Mouse (Mus musculus): Measurements from ENCODE around the gene Psen2. TPM values are rescaled to one million over a fixed set of nuclear protein-coding genes. Genes with fewer than 3 reads are reported as not detected.

The Psen2 gene
- polyA plus RNA-seq, 1 experiment from 2014 or later = 20.7 TPM

- WGBS = 74% methylated on average over 8 of the region's 8 CpGs
- Histone ChIP-seq H3K27ac (ENCODE audit: low read length) (no peak overlapping the region), H3K9me3 (replicated peaks; ENCODE audit: control insufficient read depth, low read length) (no peaks in the 10 kb centered on the region), H3K4me3 (replicated peaks; ENCODE audit: low read length) (no peak overlapping the region), H3K36me3 (ENCODE audit: control insufficient read depth, insufficient read depth, low read length) (no peaks in the 10 kb centered on the region), H3K9ac (ENCODE audit: low read length) (no peak overlapping the region), H3K4me2 (ENCODE audit: low read depth, low read length) (no peak overlapping the region), H3K27me3 (ENCODE audit: control insufficient read depth, insufficient read depth, low read length) (no peaks in the 10 kb centered on the region), H3K4me1 (ENCODE audit: control insufficient read depth, insufficient read depth, low read length) (peaks cover 9% of the 10 kb centered on the region)
- no peak for ATAC-seq (ENCODE audit: insufficient read depth, low FRiP score)
These were observed 69.8 kb downstream of the Psen2 start for GRCm38 (mm10) chr1:180193391-180193935.

GRCm38 (mm10) chr1:180192866-180193265, 70.4 kb downstream of the Psen2 start:
- Histone ChIP-seq H3K4me2 (ENCODE audit: low read depth, low read length) (no peak overlapping the region), H3K27ac (ENCODE audit: low read length) (no peak overlapping the region), H3K9ac (ENCODE audit: low read length) (no peak overlapping the region), H3K36me3 (ENCODE audit: control insufficient read depth, insufficient read depth, low read length) (no peaks in the 10 kb centered on the region), H3K9me3 (replicated peaks; ENCODE audit: control insufficient read depth, low read length) (no peaks in the 10 kb centered on the region), H3K4me3 (replicated peaks; ENCODE audit: low read length) (no peak overlapping the region), H3K27me3 (ENCODE audit: control insufficient read depth, insufficient read depth, low read length) (no peaks in the 10 kb centered on the region), H3K4me1 (ENCODE audit: control insufficient read depth, insufficient read depth, low read length) (peaks cover 9% of the 10 kb centered on the region)
- WGBS = 49% methylated on average over 4 of the region's 4 CpGs
- ATAC-seq (ENCODE audit: insufficient read depth, low FRiP score) = no peak

GRCm38 (mm10) chr1:180191651-180192220, 71.5 kb downstream of the Psen2 start:
- ATAC-seq (ENCODE audit: insufficient read depth, low FRiP score) = no peak
- H3K4me1 ChIP-seq (ENCODE audit: control insufficient read depth, insufficient read depth, low read length) = peaks cover 9% of the 10 kb centered on the region

GRCm38 (mm10) chr1:180191112-180191511, 72.1 kb downstream of the Psen2 start:
- H3K9ac ChIP-seq (ENCODE audit: low read length) = no peak overlapping the region
- no peaks in the 10 kb centered on the region for H3K9me3 ChIP-seq (replicated peaks; ENCODE audit: control insufficient read depth, low read length)
- H3K4me3 ChIP-seq (replicated peaks; ENCODE audit: low read length) = no peak overlapping the region
- no peaks in the 10 kb centered on the region for H3K36me3 ChIP-seq (ENCODE audit: control insufficient read depth, insufficient read depth, low read length)
- WGBS = 73% methylated on average over 8 of the region's 8 CpGs
- H3K27me3 ChIP-seq (ENCODE audit: control insufficient read depth, insufficient read depth, low read length) = no peaks in the 10 kb centered on the region
- no peak overlapping the region for H3K27ac ChIP-seq (ENCODE audit: low read length)
- peaks cover 4% of the 10 kb centered on the region; the same call in 1 of the 2 replicates for H3K4me1 ChIP-seq (ENCODE audit: control insufficient read depth, insufficient read depth, low read length)
- H3K4me2 ChIP-seq (ENCODE audit: low read depth, low read length) = no peak overlapping the region
- ATAC-seq (ENCODE audit: insufficient read depth, low FRiP score) = no peak

More at GRCm38 (mm10) chr1:180191651-180192220, 71.5 kb downstream of the Psen2 start:
- Histone ChIP-seq H3K9ac (ENCODE audit: low read length) (no peak overlapping the region), H3K9me3 (replicated peaks; ENCODE audit: control insufficient read depth, low read length) (no peaks in the 10 kb centered on the region), H3K4me3 (replicated peaks; ENCODE audit: low read length) (no peak overlapping the region), H3K27ac (ENCODE audit: low read length) (no peak overlapping the region), H3K27me3 (ENCODE audit: control insufficient read depth, insufficient read depth, low read length) (no peaks in the 10 kb centered on the region), H3K4me2 (ENCODE audit: low read depth, low read length) (no peak overlapping the region), H3K36me3 (ENCODE audit: control insufficient read depth, insufficient read depth, low read length) (no peaks in the 10 kb centered on the region)
- WGBS = 67% methylated on average over 7 of the region's 7 CpGs

GRCm38 (mm10) chr1:180188951-180189350, 74.3 kb downstream of the Psen2 start:
- H3K4me2 ChIP-seq (ENCODE audit: low read depth, low read length) = no peak overlapping the region
- no peaks in the 10 kb centered on the region for H3K27me3 ChIP-seq (ENCODE audit: control insufficient read depth, insufficient read depth, low read length)
- peaks cover 7% of the 10 kb centered on the region; the same call in 1 of the 2 replicates for H3K4me1 ChIP-seq (ENCODE audit: control insufficient read depth, insufficient read depth, low read length)
- H3K9ac ChIP-seq (ENCODE audit: low read length) = no peak overlapping the region
- WGBS = 78% methylated on average over 4 of the region's 4 CpGs
- H3K4me3 ChIP-seq (replicated peaks; ENCODE audit: low read length) = no peak overlapping the region
- ATAC-seq (ENCODE audit: insufficient read depth, low FRiP score) = no peak
- no peaks in the 10 kb centered on the region for H3K36me3 ChIP-seq (ENCODE audit: control insufficient read depth, insufficient read depth, low read length)
- H3K9me3 ChIP-seq (replicated peaks; ENCODE audit: control insufficient read depth, low read length) = no peaks in the 10 kb centered on the region
- no peak overlapping the region for H3K27ac ChIP-seq (ENCODE audit: low read length)

GRCm38 (mm10) chr1:180186371-180186770, 76.9 kb downstream of the Psen2 start:
- H3K4me2 ChIP-seq (ENCODE audit: low read depth, low read length) = no peak overlapping the region
- H3K9me3 ChIP-seq (replicated peaks; ENCODE audit: control insufficient read depth, low read length) = no peaks in the 10 kb centered on the region
- H3K36me3 ChIP-seq (ENCODE audit: control insufficient read depth, insufficient read depth, low read length) = no peaks in the 10 kb centered on the region
- peaks cover 12% of the 10 kb centered on the region; the same call in 1 of the 2 replicates for H3K4me1 ChIP-seq (ENCODE audit: control insufficient read depth, insufficient read depth, low read length)
- WGBS = 67% methylated on average over 3 of the region's 3 CpGs
- no peaks in the 10 kb centered on the region for H3K27me3 ChIP-seq (ENCODE audit: control insufficient read depth, insufficient read depth, low read length)
- peak overlapping the region; percentile 2; the same call in 1 of the 2 replicates for H3K9ac ChIP-seq (ENCODE audit: low read length)
- H3K4me3 ChIP-seq (replicated peaks; ENCODE audit: low read length) = no peak overlapping the region
- no peak overlapping the region for H3K27ac ChIP-seq (ENCODE audit: low read length)
- no peak for ATAC-seq (ENCODE audit: insufficient read depth, low FRiP score)

- Histone ChIP-seq H3K27ac (ENCODE audit: low read length) (no peak overlapping the region), H3K9ac (ENCODE audit: low read length) (no peak overlapping the region)
- no peak for ATAC-seq (ENCODE audit: insufficient read depth, low FRiP score)
These were observed 77.4 kb downstream of the Psen2 start for GRCm38 (mm10) chr1:180185877-180186276.

GRCm38 (mm10) chr1:180184768-180185167, 78.5 kb downstream of the Psen2 start:
- H3K27ac ChIP-seq (ENCODE audit: low read length) = peak overlapping the region; percentile 46
- H3K27me3 ChIP-seq (ENCODE audit: control insufficient read depth, insufficient read depth, low read length) = no peaks in the 10 kb centered on the region
- H3K9ac ChIP-seq (ENCODE audit: low read length) = no peak overlapping the region
- H3K4me2 ChIP-seq (ENCODE audit: low read depth, low read length) = no peak overlapping the region
- no peaks in the 10 kb centered on the region for H3K9me3 ChIP-seq (replicated peaks; ENCODE audit: control insufficient read depth, low read length)
- ATAC-seq (ENCODE audit: insufficient read depth, low FRiP score) = peak; percentile 86; the same call in 1 of the 2 replicates
- WGBS = 24% methylated on average over 7 of the region's 7 CpGs
- no peak overlapping the region for H3K4me3 ChIP-seq (replicated peaks; ENCODE audit: low read length)
- no peaks in the 10 kb centered on the region for H3K36me3 ChIP-seq (ENCODE audit: control insufficient read depth, insufficient read depth, low read length)
- peaks cover 12% of the 10 kb centered on the region; the same call in 1 of the 2 replicates for H3K4me1 ChIP-seq (ENCODE audit: control insufficient read depth, insufficient read depth, low read length)

More at GRCm38 (mm10) chr1:180185877-180186276, 77.4 kb downstream of the Psen2 start:
- no peaks in the 10 kb centered on the region for H3K27me3 ChIP-seq (ENCODE audit: control insufficient read depth, insufficient read depth, low read length)
- H3K4me2 ChIP-seq (ENCODE audit: low read depth, low read length) = no peak overlapping the region
- 44% methylated on average over 5 of the region's 5 CpGs for WGBS
- peaks cover 12% of the 10 kb centered on the region; the same call in 1 of the 2 replicates for H3K4me1 ChIP-seq (ENCODE audit: control insufficient read depth, insufficient read depth, low read length)
- H3K36me3 ChIP-seq (ENCODE audit: control insufficient read depth, insufficient read depth, low read length) = no peaks in the 10 kb centered on the region
- H3K9me3 ChIP-seq (replicated peaks; ENCODE audit: control insufficient read depth, low read length) = no peaks in the 10 kb centered on the region
- no peak overlapping the region for H3K4me3 ChIP-seq (replicated peaks; ENCODE audit: low read length)

GRCm38 (mm10) chr1:180183525-180184159, 79.6 kb downstream of the Psen2 start:
- H3K36me3 ChIP-seq (ENCODE audit: control insufficient read depth, insufficient read depth, low read length) = no peaks in the 10 kb centered on the region
- 79% methylated on average over 6 of the region's 6 CpGs for WGBS
- H3K9ac ChIP-seq (ENCODE audit: low read length) = no peak overlapping the region
- no peaks in the 10 kb centered on the region for H3K27me3 ChIP-seq (ENCODE audit: control insufficient read depth, insufficient read depth, low read length)
- ATAC-seq (ENCODE audit: insufficient read depth, low FRiP score) = no peak
- H3K4me3 ChIP-seq (replicated peaks; ENCODE audit: low read length) = no peak overlapping the region
- H3K4me1 ChIP-seq (ENCODE audit: control insufficient read depth, insufficient read depth, low read length) = peaks cover 12% of the 10 kb centered on the region; the same call in 1 of the 2 replicates
- H3K27ac ChIP-seq (ENCODE audit: low read length) = peak overlapping the region; percentile 29; the same call in 1 of the 2 replicates
- H3K4me2 ChIP-seq (ENCODE audit: low read depth, low read length) = no peak overlapping the region
- no peaks in the 10 kb centered on the region for H3K9me3 ChIP-seq (replicated peaks; ENCODE audit: control insufficient read depth, low read length)
